Mouse (Mus musculus): ENCODE measurements around the gene Ahcy. TPM values are rescaled to one million over a fixed set of nuclear protein-coding genes. Genes with fewer than 3 reads are reported as not detected.
"Not testable (repeated sequence)": the region's sequence is repeated elsewhere in the genome, so short reads cannot be mapped to it uniquely, and the experiment has no call there.

Ahcy gene
- polyA plus RNA-seq, 1 experiment from 2014 or later = 90.5 TPM

DNA sequence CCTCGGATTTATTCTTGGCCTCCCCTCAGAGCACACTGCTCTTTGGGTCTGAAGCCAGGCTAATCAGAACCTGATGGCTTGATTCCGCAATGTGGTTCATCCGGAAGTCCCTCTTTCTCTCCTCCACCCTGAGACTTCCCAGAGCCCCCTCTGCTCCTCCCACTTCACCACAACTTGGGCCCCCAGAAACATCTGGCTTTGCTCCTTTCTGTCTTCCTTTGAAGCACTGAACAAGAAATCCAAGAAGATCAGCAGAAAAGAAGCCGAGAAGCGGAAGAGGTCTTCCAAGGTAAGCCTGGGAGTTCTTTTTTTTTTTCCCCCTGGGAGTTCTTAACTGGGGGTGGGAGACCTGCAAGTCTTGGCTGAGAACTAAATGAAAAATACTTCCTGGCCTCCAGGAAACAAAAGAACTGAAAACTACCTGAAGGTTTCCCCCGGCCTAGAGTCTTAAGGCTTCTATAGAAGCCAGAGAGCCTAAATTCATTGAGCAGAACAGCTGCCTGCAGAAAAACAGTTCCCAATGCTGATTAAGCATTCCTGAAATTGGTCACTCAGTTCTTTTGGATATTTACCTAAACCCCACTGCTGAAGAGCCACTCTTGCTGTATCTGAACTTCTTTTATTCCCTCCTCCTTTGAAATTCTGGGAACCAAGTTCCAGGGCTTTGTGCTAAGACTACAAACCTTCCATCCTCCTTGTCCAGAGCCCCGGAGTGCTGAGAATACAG is 26.7 kb downstream of the Ahcy start:
- WGBS = 75% methylated on average over 7 of the region's 7 CpGs
- Histone ChIP-seq H3K27ac (ENCODE audit: low read depth, low read length) (no peak overlapping the region), H3K4me3 (ENCODE audit: low read depth, low read length) (no peak overlapping the region), H3K4me2 (ENCODE audit: low read depth) (no peak overlapping the region), H3K36me3 (ENCODE audit: control insufficient read depth, insufficient read depth, low read length) (no peaks in the 10 kb centered on the region), H3K9me3 (ENCODE audit: control insufficient read depth, low read length) (no peaks in the 10 kb centered on the region), H3K4me1 (ENCODE audit: control insufficient read depth, insufficient read depth, low read length) (peaks cover 3% of the 10 kb centered on the region; the same call in 1 of the 2 replicates), H3K27me3 (ENCODE audit: control insufficient read depth, insufficient read depth, low read length) (no peaks in the 10 kb centered on the region), H3K9ac (ENCODE audit: low read length) (no peak overlapping the region)
- ATAC-seq (ENCODE audit: insufficient read depth, low FRiP score, low TSS enrichment) = no peak
- DNase-seq (ENCODE audit: low spot score) = no peak

DNA sequence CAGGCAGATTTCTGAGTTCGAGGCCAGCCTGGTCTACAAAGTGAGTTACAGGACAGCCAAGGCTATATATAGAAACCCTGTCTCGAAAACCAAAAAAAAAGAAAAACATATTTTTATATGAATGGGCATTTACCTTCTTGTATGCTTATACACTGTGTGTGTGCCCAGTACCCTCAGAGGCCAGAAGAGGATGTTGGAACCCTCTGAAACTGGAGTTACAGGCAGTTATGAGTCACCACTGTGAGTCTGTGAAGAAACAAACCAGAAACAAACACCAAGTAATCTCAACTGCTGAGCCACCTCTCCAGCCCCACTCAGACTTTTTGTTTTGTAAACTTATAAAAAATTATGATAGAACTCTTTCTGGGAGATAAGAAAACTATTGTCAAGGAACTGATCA is 27.5 kb downstream of the Ahcy start:
- Histone ChIP-seq H3K9me3 (ENCODE audit: control insufficient read depth, low read length) (no peaks in the 10 kb centered on the region), H3K27me3 (ENCODE audit: control insufficient read depth, insufficient read depth, low read length) (no peaks in the 10 kb centered on the region), H3K9ac (ENCODE audit: low read length) (no peak overlapping the region), H3K36me3 (ENCODE audit: control insufficient read depth, insufficient read depth, low read length) (no peaks in the 10 kb centered on the region), H3K4me2 (ENCODE audit: low read depth) (no peak overlapping the region), H3K4me3 (ENCODE audit: low read depth, low read length) (no peak overlapping the region), H3K27ac (ENCODE audit: low read depth, low read length) (no peak overlapping the region), H3K4me1 (ENCODE audit: control insufficient read depth, insufficient read depth, low read length) (peaks cover 3% of the 10 kb centered on the region; the same call in 1 of the 2 replicates)
- ATAC-seq (ENCODE audit: insufficient read depth, low FRiP score, low TSS enrichment) (no peak), DNase-seq (ENCODE audit: low spot score) (no peak)
- 93% methylated on average over 2 of the region's 2 CpGs for WGBS

DNA sequence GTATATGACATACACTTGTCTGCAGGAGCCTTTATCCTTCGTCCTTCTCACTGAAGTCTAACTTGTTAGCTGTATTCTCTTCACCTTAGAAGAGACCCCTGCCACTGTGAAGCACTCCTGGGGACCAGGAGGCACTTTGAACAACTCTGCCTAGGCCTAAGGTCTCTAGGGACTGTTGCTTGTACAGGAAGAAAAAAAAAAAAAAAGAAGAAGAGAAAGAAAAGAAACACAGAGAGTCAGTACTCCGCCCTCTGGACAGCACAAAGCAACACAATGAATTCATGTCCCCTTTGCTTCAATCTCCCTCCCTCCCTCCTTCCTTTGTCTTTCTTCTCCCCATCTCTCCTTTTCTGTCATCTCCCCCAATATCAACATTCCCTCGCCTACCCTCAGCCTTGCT is 29.2 kb downstream of the Ahcy start:
- 74% methylated on average over 3 of the region's 3 CpGs for WGBS
- ATAC-seq (ENCODE audit: insufficient read depth, low FRiP score, low TSS enrichment) (no peak), DNase-seq (ENCODE audit: low spot score) (no peak)
- Histone ChIP-seq H3K4me3 (ENCODE audit: low read depth, low read length) (no peak overlapping the region), H3K9me3 (ENCODE audit: control insufficient read depth, low read length) (no peaks in the 10 kb centered on the region), H3K4me1 (ENCODE audit: control insufficient read depth, insufficient read depth, low read length) (peaks cover 2% of the 10 kb centered on the region; the same call in 1 of the 2 replicates), H3K27ac (ENCODE audit: low read depth, low read length) (no peak overlapping the region), H3K9ac (ENCODE audit: low read length) (no peak overlapping the region), H3K36me3 (ENCODE audit: control insufficient read depth, insufficient read depth, low read length) (no peaks in the 10 kb centered on the region), H3K4me2 (ENCODE audit: low read depth) (no peak overlapping the region), H3K27me3 (ENCODE audit: control insufficient read depth, insufficient read depth, low read length) (no peaks in the 10 kb centered on the region)

DNA sequence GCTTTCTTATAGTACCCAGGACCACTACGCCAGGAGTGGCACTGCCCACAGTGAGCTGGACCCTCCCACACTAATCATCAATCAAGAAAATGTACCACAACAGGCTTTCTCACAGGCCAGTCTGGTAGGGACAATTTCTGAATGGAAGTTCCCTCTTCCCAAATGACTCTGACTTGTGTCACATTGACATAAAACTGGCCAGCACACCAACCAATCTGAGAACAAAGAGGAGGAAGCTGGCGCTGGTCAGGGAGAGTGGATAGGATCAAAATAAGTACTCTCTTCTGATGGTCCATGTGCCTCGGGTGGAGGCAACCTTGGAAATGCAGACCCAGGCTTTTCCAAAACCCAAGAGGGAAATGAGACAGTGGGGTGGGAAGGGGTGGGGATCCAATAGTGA is 29.8 kb downstream of the Ahcy start:
- H3K9ac ChIP-seq (ENCODE audit: low read length) = no peak overlapping the region
- 87% methylated on average over 3 of the region's 3 CpGs for WGBS

DNA sequence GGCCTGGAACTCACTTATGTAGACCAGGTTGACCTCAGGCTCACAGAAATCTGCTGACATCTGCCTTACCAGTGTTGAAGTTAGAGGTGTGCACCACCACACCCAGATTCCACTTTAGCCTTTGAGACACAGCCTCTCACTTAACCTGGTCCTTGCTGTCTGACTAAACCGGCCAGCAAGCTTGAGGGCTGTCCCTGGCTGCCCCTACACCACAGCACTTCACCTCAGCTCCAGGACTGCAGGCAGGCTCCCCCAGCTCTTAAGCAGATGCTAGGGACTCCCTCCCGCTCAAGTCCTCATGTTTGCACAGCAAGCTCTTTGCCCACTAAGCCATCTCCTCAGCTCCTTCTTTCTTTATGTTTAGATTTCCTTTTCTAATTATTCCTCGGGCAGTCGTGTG is 34.3 kb downstream of the Ahcy start:
- 81% methylated on average over 4 of the region's 4 CpGs for WGBS
- no peaks in the 10 kb centered on the region for H3K27me3 ChIP-seq (ENCODE audit: control insufficient read depth, insufficient read depth, low read length)
- H3K36me3 ChIP-seq (ENCODE audit: control insufficient read depth, insufficient read depth, low read length) = no peaks in the 10 kb centered on the region
- no peak overlapping the region for H3K4me2 ChIP-seq (ENCODE audit: low read depth)
- DNase-seq (ENCODE audit: low spot score) = no peak
- H3K4me3 ChIP-seq (ENCODE audit: low read depth, low read length) = no peak overlapping the region
- ATAC-seq (ENCODE audit: insufficient read depth, low FRiP score, low TSS enrichment) = no peak
- no peaks in the 10 kb centered on the region for H3K9me3 ChIP-seq (ENCODE audit: control insufficient read depth, low read length)
- no peaks in the 10 kb centered on the region for H3K4me1 ChIP-seq (ENCODE audit: control insufficient read depth, insufficient read depth, low read length)
- no peak overlapping the region for H3K9ac ChIP-seq (ENCODE audit: low read length)
- H3K27ac ChIP-seq (ENCODE audit: low read depth, low read length) = no peak overlapping the region

More for the DNA sequence above, 29.8 kb downstream of the Ahcy start:
- Histone ChIP-seq H3K27me3 (ENCODE audit: control insufficient read depth, insufficient read depth, low read length) (no peaks in the 10 kb centered on the region), H3K4me3 (ENCODE audit: low read depth, low read length) (no peak overlapping the region), H3K36me3 (ENCODE audit: control insufficient read depth, insufficient read depth, low read length) (no peaks in the 10 kb centered on the region), H3K27ac (ENCODE audit: low read depth, low read length) (no peak overlapping the region), H3K4me2 (ENCODE audit: low read depth) (no peak overlapping the region), H3K4me1 (ENCODE audit: control insufficient read depth, insufficient read depth, low read length) (no peaks in the 10 kb centered on the region), H3K9me3 (ENCODE audit: control insufficient read depth, low read length) (no peaks in the 10 kb centered on the region)
- ATAC-seq (ENCODE audit: insufficient read depth, low FRiP score, low TSS enrichment) (no peak), DNase-seq (ENCODE audit: low spot score) (no peak)

DNA sequence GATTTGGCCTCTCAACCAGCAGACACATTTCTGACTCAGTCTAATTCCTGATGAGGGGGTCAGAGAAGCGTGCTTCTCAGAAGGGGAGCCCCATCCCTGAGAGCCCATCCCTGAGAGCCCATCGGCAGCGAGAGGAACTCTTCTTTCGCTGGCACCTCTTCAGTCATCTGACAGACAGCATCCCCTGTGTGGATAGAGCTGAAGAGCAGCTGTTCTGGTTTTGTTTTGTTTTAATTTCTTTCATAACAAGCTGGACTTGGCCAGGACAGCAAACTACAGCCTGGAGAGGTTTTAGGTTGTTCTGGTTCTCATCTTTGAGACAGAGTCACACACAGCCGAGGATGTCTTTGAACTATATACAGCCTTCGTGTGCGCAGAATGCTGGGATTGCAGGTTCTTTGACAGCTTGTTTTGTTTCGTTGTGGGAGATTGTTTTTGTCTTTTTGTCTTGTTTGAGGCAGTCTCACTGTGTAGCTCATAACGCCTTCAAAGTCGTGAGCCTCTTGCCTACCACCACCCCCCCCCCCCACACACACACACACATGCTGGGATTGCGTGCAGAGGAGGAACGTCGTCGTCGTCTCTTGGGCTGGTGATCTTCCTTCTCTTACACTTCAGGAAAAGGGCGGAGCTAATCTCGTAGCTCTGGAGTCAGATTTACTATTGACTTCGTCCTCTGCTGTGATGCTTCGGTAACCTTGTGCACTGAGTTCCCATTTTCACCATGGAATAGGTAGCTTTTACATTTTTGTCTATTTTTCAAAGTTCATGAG is 41.2 kb downstream of the Ahcy start:
- Histone ChIP-seq H3K9me3 (ENCODE audit: control insufficient read depth, low read length) (no peaks in the 10 kb centered on the region), H3K4me2 (ENCODE audit: low read depth) (no peak overlapping the region), H3K36me3 (ENCODE audit: control insufficient read depth, insufficient read depth, low read length) (no peaks in the 10 kb centered on the region), H3K4me1 (ENCODE audit: control insufficient read depth, insufficient read depth, low read length) (no peaks in the 10 kb centered on the region), H3K4me3 (ENCODE audit: low read depth, low read length) (no peak overlapping the region), H3K27me3 (ENCODE audit: control insufficient read depth, insufficient read depth, low read length) (no peaks in the 10 kb centered on the region), H3K27ac (ENCODE audit: low read depth, low read length) (no peak overlapping the region), H3K9ac (ENCODE audit: low read length) (no peak overlapping the region)
- 54% methylated on average over 19 of the region's 19 CpGs for WGBS
- no peak for ATAC-seq (ENCODE audit: insufficient read depth, low FRiP score, low TSS enrichment)
- DNase-seq (ENCODE audit: low spot score) = no peak

DNA sequence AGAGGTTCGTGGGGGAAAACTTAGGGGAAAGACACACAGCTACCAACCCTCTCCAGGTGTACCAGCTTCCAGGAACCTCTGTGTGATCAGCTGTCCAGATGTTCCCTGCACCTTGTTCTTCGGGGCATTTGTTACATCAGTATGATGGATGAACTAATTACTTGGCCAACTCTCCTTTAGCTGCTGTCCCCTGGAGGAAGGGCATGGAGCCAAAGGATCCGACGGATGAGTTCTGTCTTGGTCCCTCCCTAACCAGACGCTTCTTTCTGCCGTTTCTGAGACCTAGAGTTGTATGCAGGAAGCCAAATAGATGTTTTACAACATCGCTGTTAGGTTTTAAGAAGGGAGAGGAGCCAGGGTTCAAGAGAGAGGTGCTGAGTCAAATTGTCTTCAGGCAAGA is 43.5 kb downstream of the Ahcy start:
- ATAC-seq (ENCODE audit: insufficient read depth, low FRiP score, low TSS enrichment) (no peak), DNase-seq (ENCODE audit: low spot score) (no peak)
- Histone ChIP-seq H3K9me3 (ENCODE audit: control insufficient read depth, low read length) (no peaks in the 10 kb centered on the region), H3K4me2 (ENCODE audit: low read depth) (no peak overlapping the region), H3K27ac (ENCODE audit: low read depth, low read length) (no peak overlapping the region), H3K27me3 (ENCODE audit: control insufficient read depth, insufficient read depth, low read length) (no peaks in the 10 kb centered on the region), H3K9ac (ENCODE audit: low read length) (no peak overlapping the region), H3K36me3 (ENCODE audit: control insufficient read depth, insufficient read depth, low read length) (no peaks in the 10 kb centered on the region), H3K4me1 (ENCODE audit: control insufficient read depth, insufficient read depth, low read length) (no peaks in the 10 kb centered on the region), H3K4me3 (ENCODE audit: low read depth, low read length) (no peak overlapping the region)
- WGBS = 72% methylated on average over 7 of the region's 7 CpGs

DNA sequence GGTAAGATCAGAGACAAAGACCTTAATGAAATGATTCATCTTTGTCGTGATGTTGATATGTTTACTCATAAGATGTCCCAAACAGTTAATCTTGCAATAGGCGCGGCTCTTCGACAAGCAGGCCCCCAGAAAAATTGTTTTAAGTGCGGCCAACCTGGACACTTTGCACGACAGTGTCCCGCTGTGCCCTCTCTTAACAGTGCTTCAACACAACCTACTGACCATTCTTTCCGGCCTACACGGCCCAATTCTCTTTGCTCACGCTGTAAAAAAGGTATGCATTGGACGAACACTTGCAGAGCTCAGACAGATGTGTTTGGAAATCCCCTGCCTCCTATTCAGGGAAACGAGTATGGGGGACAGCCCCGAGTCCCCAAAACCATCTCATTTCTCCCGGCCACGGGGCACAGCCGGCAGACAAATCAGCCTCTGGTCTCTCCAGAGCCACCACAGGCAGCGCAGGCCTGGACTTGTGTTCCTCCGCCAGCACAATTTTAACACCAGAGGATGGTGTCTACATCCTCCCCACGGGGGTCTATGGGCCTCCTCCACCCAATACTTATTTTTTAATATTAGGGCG is 54.0 kb downstream of the Ahcy start:
- not testable (repeated sequence) for H3K9ac ChIP-seq (ENCODE audit: low read length); H3K27me3 ChIP-seq (ENCODE audit: control insufficient read depth, insufficient read depth, low read length); DNase-seq (ENCODE audit: low spot score); H3K4me3 ChIP-seq (ENCODE audit: low read depth, low read length); H3K4me1 ChIP-seq (ENCODE audit: control insufficient read depth, insufficient read depth, low read length); H3K27ac ChIP-seq (ENCODE audit: low read depth, low read length); H3K9me3 ChIP-seq (ENCODE audit: control insufficient read depth, low read length); H3K36me3 ChIP-seq (ENCODE audit: control insufficient read depth, insufficient read depth, low read length)
- 0 out of 2 replicates have a peak, but pooled peaks have one; percentile 6 for ATAC-seq (ENCODE audit: insufficient read depth, low FRiP score, low TSS enrichment)
- H3K4me2 ChIP-seq (ENCODE audit: low read depth) = peak overlapping the region; percentile 79; the same call in 1 of the 2 replicates
- WGBS = 14% methylated on average over 20 of the region's 20 CpGs
